Mouse (Mus musculus): Measurements from ENCODE around the gene Xlr3a. TPM values are rescaled to one million over a fixed set of nuclear protein-coding genes. Genes with fewer than 3 reads are reported as not detected.

The Xlr3a gene
- polyA plus RNA-seq, 1 experiment from 2014 or later: 3.6 TPM

Other genes starting within 250 kb of the Xlr3a start
- gene Cetn2, start 178.7 kb downstream of the Xlr3a start, polyA plus RNA-seq (2014; fragmentation: Nextera tagmentation; extraction: Ambion mirVana): 79.4 and 84.7 TPM in 2 replicates
- 22.5 and 24.8 TPM in 2 replicates for gene Nsdhl, start 178.5 kb downstream of the Xlr3a start, polyA plus RNA-seq (2014; fragmentation: Nextera tagmentation; extraction: Ambion mirVana)
- 25.7 and 28.2 TPM in 2 replicates for gene Zfp185, start 109.8 kb downstream of the Xlr3a start, polyA plus RNA-seq (2014; fragmentation: Nextera tagmentation; extraction: Ambion mirVana)
- 0.26 and 0.34 TPM in 2 replicates for gene Pnma5, start 60.0 kb downstream of the Xlr3a start, polyA plus RNA-seq (2014; fragmentation: Nextera tagmentation; extraction: Ambion mirVana)
- 0.11 and 0.12 TPM in 2 replicates for gene Pnma3, start 32.3 kb downstream of the Xlr3a start, polyA plus RNA-seq (2014; fragmentation: Nextera tagmentation; extraction: Ambion mirVana)
- 0.20 and 0.74 TPM in 2 replicates for gene Xlr4a, start 14.6 kb downstream of the Xlr3a start, polyA plus RNA-seq (2014; fragmentation: Nextera tagmentation; extraction: Ambion mirVana)
- gene Gm14685, start 20.0 kb upstream of the Xlr3a start, polyA plus RNA-seq (2014; fragmentation: Nextera tagmentation; extraction: Ambion mirVana): 0.20 and 0.21 TPM in 2 replicates
- gene Xlr5b, start 51.7 kb upstream of the Xlr3a start, polyA plus RNA-seq (2014; fragmentation: Nextera tagmentation; extraction: Ambion mirVana): 0.24 TPM in 1 of 2 replicates, not detected in the other
- gene DXBay18, start 52.4 kb upstream of the Xlr3a start, polyA plus RNA-seq (2014; fragmentation: Nextera tagmentation; extraction: Ambion mirVana): not detected in 2 replicates
- not detected in 2 replicates for gene Spin2d, start 79.9 kb upstream of the Xlr3a start, polyA plus RNA-seq (2014; fragmentation: Nextera tagmentation; extraction: Ambion mirVana)
- 8.8 and 23.2 TPM in 2 replicates for gene Xlr3b, start 95.1 kb upstream of the Xlr3a start, polyA plus RNA-seq (2014; fragmentation: Nextera tagmentation; extraction: Ambion mirVana)
- gene Xlr4b, start 117.2 kb upstream of the Xlr3a start, polyA plus RNA-seq (2014; fragmentation: Nextera tagmentation; extraction: Ambion mirVana): 0.83 and 2.2 TPM in 2 replicates
- 10.6 and 11.1 TPM in 2 replicates for gene F8a, start 131.2 kb upstream of the Xlr3a start, polyA plus RNA-seq (2014; fragmentation: Nextera tagmentation; extraction: Ambion mirVana)
- gene Xlr4c, start 146.0 kb upstream of the Xlr3a start, polyA plus RNA-seq (2014; fragmentation: Nextera tagmentation; extraction: Ambion mirVana): 0.13 and 0.24 TPM in 2 replicates
- 0.21 and 0.46 TPM in 2 replicates for gene Xlr3c, start 168.3 kb upstream of the Xlr3a start, polyA plus RNA-seq (2014; fragmentation: Nextera tagmentation; extraction: Ambion mirVana)
- 0.11 TPM in 1 of 2 replicates, not detected in the other for gene Xlr5a, start 195.9 kb upstream of the Xlr3a start, polyA plus RNA-seq (2014; fragmentation: Nextera tagmentation; extraction: Ambion mirVana)
- not detected in 2 replicates for gene Xlr5c, start 195.9 kb upstream of the Xlr3a start, polyA plus RNA-seq (2014; fragmentation: Nextera tagmentation; extraction: Ambion mirVana)
- gene Gm45015, start 239.7 kb upstream of the Xlr3a start, polyA plus RNA-seq (2014; fragmentation: Nextera tagmentation; extraction: Ambion mirVana): not detected in 2 replicates
- 27.1 and 28.1 TPM in 2 replicates for gene Zfp275, start 245.5 kb upstream of the Xlr3a start, polyA plus RNA-seq (2014; fragmentation: Nextera tagmentation; extraction: Ambion mirVana)